Mouse (Mus musculus): ENCODE measurements around the gene Mgrn1. TPM values are rescaled to one million over a fixed set of nuclear protein-coding genes. Genes with fewer than 3 reads are reported as not detected.

The Mgrn1 gene
- polyA plus RNA-seq, 1 experiment from 2014 or later = 57.8 TPM

GRCm38 (mm10) chr16:4877701-4878100 lies 8.3 kb upstream of the Mgrn1 start:
- H3K4me2 ChIP-seq (replicated peaks; ENCODE audit: low read depth) = peak overlapping the region; percentile 74
- no peaks in the 10 kb centered on the region for H3K27me3 ChIP-seq (replicated peaks; ENCODE audit: control insufficient read depth, insufficient read depth, low read length)
- H3K27ac ChIP-seq (ENCODE audit: low read depth, low read length) = peak overlapping the region; percentile 97; the same call in 1 of the 2 replicates
- ATAC-seq = no peak
- H3K36me3 ChIP-seq (ENCODE audit: control insufficient read depth, insufficient read depth) = peaks cover 30% of the 10 kb centered on the region; the same call in 1 of the 2 replicates
- H3K4me3 ChIP-seq (ENCODE audit: low read depth, low read length) = peak overlapping the region; percentile 87
- peak overlapping the region; percentile 87; the same call in 1 of the 2 replicates for H3K9ac ChIP-seq (ENCODE audit: low read depth, low read length)
- 54% methylated on average over 3 of the region's 3 CpGs for WGBS
- peaks cover 8% of the 10 kb centered on the region for H3K4me1 ChIP-seq (replicated peaks; ENCODE audit: control insufficient read depth, insufficient read depth, low read length)
- no peaks in the 10 kb centered on the region for H3K9me3 ChIP-seq (ENCODE audit: control insufficient read depth)
- no peak for TF ChIP-seq CTCF (IDR thresholded peaks at IDR 0.05; ENCODE audit: low read depth)

- peaks cover 8% of the 10 kb centered on the region for H3K4me1 ChIP-seq (replicated peaks; ENCODE audit: control insufficient read depth, insufficient read depth, low read length)
- H3K4me3 ChIP-seq (ENCODE audit: low read depth, low read length) = peak overlapping the region; percentile 87
- peak overlapping the region; percentile 74 for H3K4me2 ChIP-seq (replicated peaks; ENCODE audit: low read depth)
- peak overlapping the region; percentile 87 for H3K9ac ChIP-seq (ENCODE audit: low read depth, low read length)
- WGBS = 9% methylated on average over 5 of the region's 5 CpGs
- H3K27ac ChIP-seq (ENCODE audit: low read depth, low read length) = peak overlapping the region; percentile 97
- H3K27me3 ChIP-seq (replicated peaks; ENCODE audit: control insufficient read depth, insufficient read depth, low read length) = no peaks in the 10 kb centered on the region
- peak; percentile 12 for ATAC-seq
- H3K9me3 ChIP-seq (ENCODE audit: control insufficient read depth) = no peaks in the 10 kb centered on the region
- peaks cover 30% of the 10 kb centered on the region; the same call in 1 of the 2 replicates for H3K36me3 ChIP-seq (ENCODE audit: control insufficient read depth, insufficient read depth)
- TF ChIP-seq CTCF (IDR thresholded peaks at IDR 0.05; ENCODE audit: low read depth) = no peak
These were observed 7.7 kb upstream of the Mgrn1 start for GRCm38 (mm10) chr16:4878192-4878885.

- H3K27me3 ChIP-seq (replicated peaks; ENCODE audit: control insufficient read depth, insufficient read depth, low read length) = no peaks in the 10 kb centered on the region
- peak; percentile 8 for ATAC-seq
- peaks cover 24% of the 10 kb centered on the region; the same call in 1 of the 2 replicates for H3K36me3 ChIP-seq (ENCODE audit: control insufficient read depth, insufficient read depth)
- no peaks in the 10 kb centered on the region for H3K9me3 ChIP-seq (ENCODE audit: control insufficient read depth)
- H3K4me2 ChIP-seq (replicated peaks; ENCODE audit: low read depth) = peak overlapping the region; percentile 74
- TF ChIP-seq CTCF (IDR thresholded peaks at IDR 0.05; ENCODE audit: low read depth) = no peak
- peak overlapping the region; percentile 97 for H3K27ac ChIP-seq (ENCODE audit: low read depth, low read length)
- H3K4me1 ChIP-seq (replicated peaks; ENCODE audit: control insufficient read depth, insufficient read depth, low read length) = peaks cover 8% of the 10 kb centered on the region
- peak overlapping the region; percentile 87 for H3K9ac ChIP-seq (ENCODE audit: low read depth, low read length)
- peak overlapping the region; percentile 87 for H3K4me3 ChIP-seq (ENCODE audit: low read depth, low read length)
- 0% methylated on average over 53 of the region's 54 CpGs for WGBS
These were observed 6.8 kb upstream of the Mgrn1 start for GRCm38 (mm10) chr16:4879101-4879707.

- ATAC-seq = peak; percentile 68
- WGBS = under 1% methylated on average over 40 of the region's 40 CpGs
These were observed 6.3 kb upstream of the Mgrn1 start for GRCm38 (mm10) chr16:4879708-4880124.

GRCm38 (mm10) chr16:4880136-4880825 lies 5.8 kb upstream of the Mgrn1 start, which contains the start of gene Ubald1:
Gene Ubald1 (minus strand): TSS chr16:4880315.
- Histone ChIP-seq H3K4me2 (replicated peaks; ENCODE audit: low read depth) (peak within 1 kb of the TSS; percentile 74), H3K9ac (ENCODE audit: low read depth, low read length) (peak within 1 kb of the TSS; percentile 87), H3K4me3 (ENCODE audit: low read depth, low read length) (peak within 1 kb of the TSS; percentile 87), H3K36me3 (ENCODE audit: control insufficient read depth, insufficient read depth) (peaks cover 13% of the 10 kb centered on the region; the same call in 1 of the 2 replicates), H3K27me3 (replicated peaks; ENCODE audit: control insufficient read depth, insufficient read depth, low read length) (no peaks in the 10 kb centered on the region), H3K27ac (ENCODE audit: low read depth, low read length) (peak within 1 kb of the TSS; percentile 97), H3K9me3 (ENCODE audit: control insufficient read depth) (no peaks in the 10 kb centered on the region), H3K4me1 (replicated peaks; ENCODE audit: control insufficient read depth, insufficient read depth, low read length) (peaks cover 8% of the 10 kb centered on the region)
- ATAC-seq = peak; percentile 81
- TF ChIP-seq CTCF (IDR thresholded peaks at IDR 0.05; ENCODE audit: low read depth) = no peak
- under 1% methylated on average over 48 of the region's 48 CpGs for WGBS

More at GRCm38 (mm10) chr16:4879708-4880124, 6.3 kb upstream of the Mgrn1 start:
- Histone ChIP-seq H3K27ac (ENCODE audit: low read depth, low read length) (peak overlapping the region; percentile 97), H3K9me3 (ENCODE audit: control insufficient read depth) (no peaks in the 10 kb centered on the region), H3K4me1 (replicated peaks; ENCODE audit: control insufficient read depth, insufficient read depth, low read length) (peaks cover 8% of the 10 kb centered on the region), H3K27me3 (replicated peaks; ENCODE audit: control insufficient read depth, insufficient read depth, low read length) (no peaks in the 10 kb centered on the region), H3K4me3 (ENCODE audit: low read depth, low read length) (peak overlapping the region; percentile 87), H3K36me3 (ENCODE audit: control insufficient read depth, insufficient read depth) (peaks cover 18% of the 10 kb centered on the region; the same call in 1 of the 2 replicates), H3K4me2 (replicated peaks; ENCODE audit: low read depth) (peak overlapping the region; percentile 74), H3K9ac (ENCODE audit: low read depth, low read length) (peak overlapping the region; percentile 87)
- peak; percentile 67 for TF ChIP-seq CTCF (IDR thresholded peaks at IDR 0.05; ENCODE audit: low read depth)

Data from intestine, postnatal 0 days (tissue).